Mouse (Mus musculus) kidney, postnatal 14 days (tissue): ENCODE measurements around the gene Ndufa13.

ENCODE experiments used
- DNase-seq: peaks from one replicate; pipeline ENCODE4 v3.0.0; 2022; ENCODE audit warnings: mixed read lengths

Ndufa13 gene

GRCm38 (mm10) chr8:69906260-69906659 lies 3.9 kb upstream of the Ndufa13 start:
- DNase-seq = no peak

- no peak for DNase-seq
Measured at GRCm38 (mm10) chr8:69904096-69904495, 1.7 kb upstream of the Ndufa13 start.

- peak; percentile 100 for DNase-seq
Measured at GRCm38 (mm10) chr8:69903063-69903542, 745 bp upstream of the Ndufa13 start.

- peak; percentile 97 for DNase-seq
Measured at GRCm38 (mm10) chr8:69901484-69902162, 735 bp downstream of the Ndufa13 start.

- no peak for DNase-seq
Measured at GRCm38 (mm10) chr8:69900895-69901451, 1.4 kb downstream of the Ndufa13 start.

- no peak for DNase-seq
Measured at GRCm38 (mm10) chr8:69899876-69900275, 2.5 kb downstream of the Ndufa13 start.

GRCm38 (mm10) chr8:69897857-69898256 lies 4.5 kb downstream of the Ndufa13 start:
- no peak for DNase-seq

- no peak for DNase-seq
Measured at GRCm38 (mm10) chr8:69895772-69896451, 6.4 kb downstream of the Ndufa13 start.

GRCm38 (mm10) chr8:69894836-69895332 lies 7.5 kb downstream of the Ndufa13 start:
- no peak for DNase-seq

GRCm38 (mm10) chr8:69893863-69894262 lies 8.5 kb downstream of the Ndufa13 start:
- DNase-seq = peak; percentile 56

GRCm38 (mm10) chr8:69890813-69891241 lies 11.5 kb downstream of the Ndufa13 start:
- DNase-seq = peak; percentile 53

- DNase-seq = no peak
Measured at GRCm38 (mm10) chr8:69888902-69889301, 13.5 kb downstream of the Ndufa13 start.

GRCm38 (mm10) chr8:69888244-69888866 lies 14.0 kb downstream of the Ndufa13 start:
- DNase-seq = no peak

GRCm38 (mm10) chr8:69887289-69888243 lies 14.8 kb downstream of the Ndufa13 start, which contains the start of gene Cilp2:
Cilp2 (minus strand) TSS chr8:69887687.
- DNase-seq = peak; percentile 52

- no peak for DNase-seq
Measured at GRCm38 (mm10) chr8:69884141-69884540, 18.2 kb downstream of the Ndufa13 start.

- DNase-seq = no peak
Measured at GRCm38 (mm10) chr8:69882833-69883600, 19.3 kb downstream of the Ndufa13 start.

- DNase-seq = peak; percentile 88
Measured at GRCm38 (mm10) chr8:69882021-69882756, 20.2 kb downstream of the Ndufa13 start.

- DNase-seq = no peak
Measured at GRCm38 (mm10) chr8:69881261-69881865, 21.0 kb downstream of the Ndufa13 start.

- no peak for DNase-seq
Measured at GRCm38 (mm10) chr8:69880841-69881240, 21.5 kb downstream of the Ndufa13 start.

GRCm38 (mm10) chr8:69879678-69880077 lies 22.7 kb downstream of the Ndufa13 start:
- DNase-seq = no peak
